Mouse (Mus musculus): ENCODE results near the gene Nkpd1.

GRCm38 (mm10) chr7:19486549-19486948 is 31.1 kb upstream of the Nkpd1 start:
- TF ChIP-seq CTCF (conservative IDR thresholded peaks at IDR 0.05 in 1 of 2, IDR thresholded peaks at IDR 0.05 in 1 of 2; ENCODE audit: low read depth in 2 of 2, low read length in 2 of 2), result no peak
- TF ChIP-seq ZC3H11A (IDR thresholded peaks at IDR 0.05; ENCODE audit: low read depth, low read length), result no peak
- TF ChIP-seq GABPA (IDR thresholded peaks at IDR 0.05; ENCODE audit: insufficient replicate concordance, low read depth, low read length), result no peak
- no peak for TF ChIP-seq MAFK (IDR thresholded peaks at IDR 0.05; ENCODE audit: insufficient replicate concordance, low read length)
- no peak for TF ChIP-seq ZKSCAN1 (IDR thresholded peaks at IDR 0.05; ENCODE audit: borderline replicate concordance, low read depth, low read length)
- TF ChIP-seq JUN (IDR thresholded peaks at IDR 0.05; ENCODE audit: insufficient read depth, low read depth, low read length), result no peak
- no peak for TF ChIP-seq HCFC1 (IDR thresholded peaks at IDR 0.05; ENCODE audit: low read depth, low read length)
- no peak for TF ChIP-seq SMC3 (IDR thresholded peaks at IDR 0.05; ENCODE audit: low read depth, low read length)
- TF ChIP-seq RAD21 (IDR thresholded peaks at IDR 0.05; ENCODE audit: low read depth, low read length), result no peak
- TF ChIP-seq TCF12 (IDR thresholded peaks at IDR 0.05; ENCODE audit: low read depth, low read length), result no peak
- TF ChIP-seq USF1 (IDR thresholded peaks at IDR 0.05; ENCODE audit: low read depth, low read length), result no peak
- TF ChIP-seq ETS1 (conservative IDR thresholded peaks at IDR 0.05; ENCODE audit: low read depth, low read length), result no peak
- TF ChIP-seq EP300 (IDR thresholded peaks at IDR 0.05; ENCODE audit: low read length), result no peak

Data from CH12.LX (cell line).